Mouse (Mus musculus) stomach, postnatal 0 days (tissue): ENCODE measurements around the gene P4hb. TPM values are rescaled to one million over a fixed set of nuclear protein-coding genes. Genes with fewer than 3 reads are reported as not detected.

ENCODE experiments used
- ATAC-seq: fragments of 200-750 bp; cut with Nextera tagmentation; 2 replicates; pipeline ENCODE4 v1.8.0; 2017; ENCODE audit not compliant: low FRiP score, low TSS enrichment
- DNase-seq: peaks from one replicate; pipeline ENCODE4 v3.0.0-alpha.2; 2016; ENCODE audit warnings: low spot score
- H3K27ac ChIP-seq: fragments of 300-500 bp; sonication (generic); replicated peaks from 2 replicates; pipeline ENCODE4 v1.5.1; 2014; ENCODE audit warnings: mild to moderate bottlenecking, control low read depth
- H3K27me3 ChIP-seq: fragments of 300-500 bp; sonication (generic); 2 replicates; pipeline ENCODE4 v1.6.1; 2014; ENCODE audit warnings: low read length; ENCODE audit not compliant: control insufficient read depth, insufficient read depth
- H3K36me3 ChIP-seq: fragments of 300-500 bp; sonication (generic); 2 replicates; pipeline ENCODE4 v1.6.1; 2014; ENCODE audit warnings: low read length, mixed read lengths; ENCODE audit not compliant: control insufficient read depth, insufficient read depth
- H3K4me1 ChIP-seq: fragments of 300-500 bp; sonication (generic); replicated peaks from 2 replicates; pipeline ENCODE4 v1.6.1; 2014; ENCODE audit warnings: antibody characterized with exemption; ENCODE audit not compliant: control insufficient read depth, insufficient read depth
- H3K4me2 ChIP-seq: fragments of 300-500 bp; sonication (generic); replicated peaks from 2 replicates; pipeline ENCODE4 v1.6.1; 2014; ENCODE audit warnings: low read depth, mild to moderate bottlenecking, control low read depth, moderate library complexity
- H3K4me3 ChIP-seq: fragments of 300-500 bp; sonication (generic); 2 replicates; pipeline ENCODE4 v1.5.1; 2014; ENCODE audit warnings: low read depth, low read length, control low read depth
- H3K9ac ChIP-seq: fragments of 300-500 bp; sonication (generic); 2 replicates; pipeline ENCODE4 v1.6.1; 2014; ENCODE audit warnings: mild to moderate bottlenecking, low read length, control low read depth, mixed read lengths
- H3K9me3 ChIP-seq: fragments of 300-500 bp; sonication (generic); 2 replicates; pipeline ENCODE4 v1.6.1; 2016; ENCODE audit warnings: low read length; ENCODE audit not compliant: control insufficient read depth
- CTCF ChIP-seq: IDR thresholded peaks from 2 replicates; pipeline ENCODE4 v1.5.1; 2016; ENCODE audit warnings: antibody characterized with exemption, low read depth, mild to moderate bottlenecking, moderate library complexity
- EP300 ChIP-seq: optimal IDR thresholded peaks from 2 replicates; pipeline ENCODE3; 2016; ENCODE audit warnings: antibody characterized with exemption
- WGBS: fragments of 180-500 bp; shearing (Covaris S2); extraction: QIAGEN DNeasy Blood & Tissue Kit; methylation state at CpG from one replicate; pipeline ENCODE4 v1.1.7; 2014; 5-methylcytosine and 5-hydroxymethylcytosine counted together
- polyA plus RNA-seq: library from polyadenylated mRNA; unstranded; fragments of >200 nt; fragmentation: Nextera tagmentation; extraction: Ambion mirVana; gene quantifications from 2 replicates; pipeline ENCODE4 v1.2.1, GENCODE M21; 2015

Gene P4hb
- polyA plus RNA-seq, 1 experiment from 2014 or later, result 892 TPM

- H3K27ac ChIP-seq, result peak overlapping the region; percentile 86; the same call in 1 of the 2 replicates
- DNase-seq (no peak), ATAC-seq (no peak)
- peaks cover 3% of the 10 kb centered on the region for H3K4me1 ChIP-seq
- peak overlapping the region; percentile 81 for H3K9ac ChIP-seq
- peak overlapping the region; percentile 79 for H3K4me3 ChIP-seq
- TF ChIP-seq CTCF, result no peak
- no peak for TF ChIP-seq EP300
- peak overlapping the region; percentile 88 for H3K4me2 ChIP-seq
- WGBS, result 44% methylated on average over 4 of the region's 4 CpGs
- peaks cover 12% of the 10 kb centered on the region; the same call in 1 of the 2 replicates for H3K36me3 ChIP-seq
- H3K9me3 ChIP-seq, result no peaks in the 10 kb centered on the region
- H3K27me3 ChIP-seq, result no peaks in the 10 kb centered on the region
Observed at GRCm38 (mm10) chr11:120616617-120617294, 43.7 kb upstream of the P4hb start.

GRCm38 (mm10) chr11:120615606-120616203 lies 42.7 kb upstream of the P4hb start:
- TF ChIP-seq CTCF (no peak), EP300 (no peak)
- Histone ChIP-seq H3K9ac (peak overlapping the region; percentile 27; the same call in 1 of the 2 replicates), H3K27ac (no peak overlapping the region), H3K4me1 (peaks cover 3% of the 10 kb centered on the region), H3K9me3 (no peaks in the 10 kb centered on the region), H3K4me2 (no peak overlapping the region), H3K27me3 (no peaks in the 10 kb centered on the region), H3K4me3 (no peak overlapping the region), H3K36me3 (peaks cover 14% of the 10 kb centered on the region)
- 83% methylated on average over 11 of the region's 11 CpGs for WGBS
- ATAC-seq (peak; percentile 47), DNase-seq (peak; percentile 67)

- TF ChIP-seq CTCF, result no peak
- no peak for TF ChIP-seq EP300
- WGBS, result 92% methylated on average over 6 of the region's 6 CpGs
- peak overlapping the region; percentile 27; the same call in 1 of the 2 replicates for H3K9ac ChIP-seq
- no peak overlapping the region for H3K27ac ChIP-seq
- DNase-seq, result no peak
- peaks cover 3% of the 10 kb centered on the region for H3K4me1 ChIP-seq
- H3K36me3 ChIP-seq, result peaks cover 12% of the 10 kb centered on the region
- no peak for ATAC-seq
- H3K4me3 ChIP-seq, result no peak overlapping the region
- no peak overlapping the region for H3K4me2 ChIP-seq
- H3K27me3 ChIP-seq, result no peaks in the 10 kb centered on the region
- H3K9me3 ChIP-seq, result no peaks in the 10 kb centered on the region
Observed at GRCm38 (mm10) chr11:120615167-120615566, 42.1 kb upstream of the P4hb start.

GRCm38 (mm10) chr11:120613976-120614375 lies 40.9 kb upstream of the P4hb start:
- H3K27ac ChIP-seq, result no peak overlapping the region
- ATAC-seq (no peak), DNase-seq (no peak)
- no peak for TF ChIP-seq CTCF
- no peak for TF ChIP-seq EP300
- H3K4me2 ChIP-seq, result no peak overlapping the region
- 88% methylated on average over 8 of the region's 8 CpGs for WGBS
- no peak overlapping the region for H3K9ac ChIP-seq
- H3K36me3 ChIP-seq, result peaks cover 12% of the 10 kb centered on the region
- H3K27me3 ChIP-seq, result no peaks in the 10 kb centered on the region
- no peaks in the 10 kb centered on the region for H3K9me3 ChIP-seq
- no peak overlapping the region for H3K4me3 ChIP-seq
- H3K4me1 ChIP-seq, result peaks cover 3% of the 10 kb centered on the region

- Histone ChIP-seq H3K9ac (no peak overlapping the region), H3K9me3 (no peaks in the 10 kb centered on the region), H3K4me3 (no peak overlapping the region), H3K36me3 (peaks cover 12% of the 10 kb centered on the region), H3K27me3 (no peaks in the 10 kb centered on the region), H3K27ac (no peak overlapping the region), H3K4me1 (peaks cover 6% of the 10 kb centered on the region), H3K4me2 (no peak overlapping the region)
- no peak for TF ChIP-seq EP300
- 85% methylated on average over 10 of the region's 10 CpGs for WGBS
- DNase-seq (no peak), ATAC-seq (no peak)
Observed at GRCm38 (mm10) chr11:120613481-120613972, 40.5 kb upstream of the P4hb start.

GRCm38 (mm10) chr11:120612763-120613162 lies 39.7 kb upstream of the P4hb start:
- Histone ChIP-seq H3K4me2 (no peak overlapping the region), H3K27me3 (no peaks in the 10 kb centered on the region), H3K4me3 (no peak overlapping the region), H3K9ac (no peak overlapping the region), H3K27ac (no peak overlapping the region), H3K36me3 (peaks cover 12% of the 10 kb centered on the region), H3K9me3 (no peaks in the 10 kb centered on the region), H3K4me1 (peaks cover 7% of the 10 kb centered on the region)
- WGBS, result 37% methylated on average over 6 of the region's 6 CpGs
- ATAC-seq (peak; percentile 22), DNase-seq (peak; percentile 85)
- no peak for TF ChIP-seq EP300
- TF ChIP-seq CTCF, result peak; percentile 95
